Mouse (Mus musculus) megakaryocyte, embryonic 14.5 days (primary cell): ENCODE measurements around the gene Ciao1. TPM values are rescaled to one million over a fixed set of nuclear protein-coding genes. Genes with fewer than 3 reads are reported as not detected.
A peak's percentile ranks its signal among the peaks of the same experiment; 100 is the strongest.

Source experiments
- H3K27me3 ChIP-seq: replicated peaks from 2 replicates; pipeline ENCODE3; 2012; ENCODE audit warnings: inconsistent platforms
- H3K36me3 ChIP-seq: replicated peaks from 2 replicates; pipeline ENCODE3; 2012; ENCODE audit warnings: low read length, inconsistent platforms, mixed read lengths
- H3K4me1 ChIP-seq: 2 replicates; pipeline ENCODE4 v1.6.1; 2012; ENCODE audit warnings: inconsistent platforms
- H3K4me3 ChIP-seq: replicated peaks from 2 replicates; pipeline ENCODE3; 2012; ENCODE audit warnings: moderate library complexity, mild to moderate bottlenecking, inconsistent platforms
- H3K9me3 ChIP-seq: 2 replicates; pipeline ENCODE4 v1.6.1; 2012; ENCODE audit warnings: inconsistent platforms
- FLI1 ChIP-seq: IDR thresholded peaks from 2 replicates; pipeline ENCODE4 v1.6.1; 2012; ENCODE audit warnings: low read length, inconsistent platforms, mixed read lengths
- GATA1 ChIP-seq: IDR thresholded peaks from 3 replicates; pipeline ENCODE4 v1.6.1; 2012; ENCODE audit warnings: mixed read lengths, low read length, inconsistent platforms, borderline replicate concordance
- polyA plus RNA-seq: library from polyadenylated mRNA; stranded (reverse); fragments of >175 nt; gene quantifications from 2 replicates; pipeline ENCODE4 v1.2.3, GENCODE M21; 2012; ENCODE audit warnings: low replicate concordance; ENCODE audit not compliant: insufficient read depth

Gene Ciao1
- polyA plus RNA-seq, 1 experiment: 12.4 TPM

- Histone ChIP-seq H3K4me1 (peaks cover 38% of the 10 kb centered on the region), H3K9me3 (no peaks in the 10 kb centered on the region), H3K4me3 (peak overlapping the region; percentile 99), H3K27me3 (no peaks in the 10 kb centered on the region), H3K36me3 (peaks cover 3% of the 10 kb centered on the region)
- TF ChIP-seq GATA1 (no peak), FLI1 (no peak)
These were observed 22.9 kb upstream of the Ciao1 start for GRCm38 (mm10) chr2:127270300-127271041.

- H3K9me3 ChIP-seq: no peaks in the 10 kb centered on the region
- TF ChIP-seq FLI1: no peak
- TF ChIP-seq GATA1: no peak
These were observed 22.1 kb upstream of the Ciao1 start, which contains the start of gene Stard7 for GRCm38 (mm10) chr2:127269491-127270299. Gene Stard7, plus strand, starts transcription at chr2:127270218.

GRCm38 (mm10) chr2:127267854-127268253, 20.2 kb upstream of the Ciao1 start:
- Histone ChIP-seq H3K27me3 (no peaks in the 10 kb centered on the region), H3K36me3 (peaks cover 3% of the 10 kb centered on the region), H3K9me3 (no peaks in the 10 kb centered on the region), H3K4me1 (peaks cover 30% of the 10 kb centered on the region), H3K4me3 (no peak overlapping the region)
- no peak for TF ChIP-seq GATA1

More at GRCm38 (mm10) chr2:127269491-127270299, 22.1 kb upstream of the Ciao1 start, which contains the start of gene Stard7:
- Histone ChIP-seq H3K4me3 (peak within 1 kb of the TSS; percentile 99), H3K27me3 (no peaks in the 10 kb centered on the region), H3K36me3 (peaks cover 3% of the 10 kb centered on the region), H3K4me1 (peaks cover 34% of the 10 kb centered on the region)

GRCm38 (mm10) chr2:127262480-127262879, 14.9 kb upstream of the Ciao1 start:
- peaks cover 20% of the 10 kb centered on the region for H3K4me1 ChIP-seq

DNA sequence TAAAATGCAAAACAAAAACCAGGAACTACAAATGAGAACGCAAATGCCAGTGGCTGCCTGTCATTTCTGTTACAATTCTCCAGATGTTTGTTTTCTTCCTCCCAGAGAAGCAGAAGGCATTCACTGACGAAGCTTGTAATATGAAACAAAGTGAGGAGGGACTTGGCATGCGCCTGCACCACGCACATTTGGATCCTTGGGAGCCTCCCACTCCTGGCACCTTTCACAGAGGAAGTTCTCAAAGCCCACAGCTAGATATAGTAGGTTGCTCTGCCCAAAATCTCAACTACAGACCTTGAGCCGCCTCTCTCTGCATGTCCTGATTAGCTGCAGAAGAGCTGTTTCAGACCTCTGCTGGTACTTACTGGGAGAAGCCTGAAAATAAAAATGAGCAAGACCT, 11.7 kb upstream of the Ciao1 start:
- peaks cover 36% of the 10 kb centered on the region for H3K4me1 ChIP-seq
- no peak overlapping the region for H3K4me3 ChIP-seq
- peaks cover 59% of the 10 kb centered on the region for H3K36me3 ChIP-seq
- H3K9me3 ChIP-seq: no peaks in the 10 kb centered on the region
- no peaks in the 10 kb centered on the region for H3K27me3 ChIP-seq
- no peak for TF ChIP-seq GATA1
- TF ChIP-seq FLI1: no peak

More at GRCm38 (mm10) chr2:127262480-127262879, 14.9 kb upstream of the Ciao1 start:
- Histone ChIP-seq H3K36me3 (peaks cover 33% of the 10 kb centered on the region), H3K4me3 (no peak overlapping the region), H3K9me3 (no peaks in the 10 kb centered on the region), H3K27me3 (no peaks in the 10 kb centered on the region)
- TF ChIP-seq FLI1: no peak
- TF ChIP-seq GATA1: no peak

DNA sequence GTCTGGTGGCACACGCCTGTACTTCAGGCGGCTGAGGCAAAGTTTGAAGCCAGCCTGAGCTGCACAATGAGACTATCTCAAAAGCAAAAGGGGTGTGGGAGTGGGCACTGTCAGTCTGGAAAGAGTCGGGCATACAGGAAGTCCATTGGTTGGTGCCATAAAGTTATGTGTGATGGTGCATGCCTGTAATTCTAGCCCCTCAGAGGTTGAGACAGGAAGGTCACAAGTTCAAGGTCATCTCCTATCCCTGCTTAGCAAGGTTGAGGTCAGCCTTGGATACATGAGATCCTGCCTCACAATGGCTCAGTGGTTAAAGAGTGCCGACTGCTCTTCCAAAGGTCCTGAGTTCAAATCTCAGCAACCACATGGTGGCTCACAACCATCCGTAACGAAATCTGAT, 7.7 kb upstream of the Ciao1 start:
- Histone ChIP-seq H3K4me3 (no peak overlapping the region), H3K27me3 (no peaks in the 10 kb centered on the region), H3K9me3 (no peaks in the 10 kb centered on the region), H3K36me3 (peaks cover 91% of the 10 kb centered on the region), H3K4me1 (peaks cover 35% of the 10 kb centered on the region)
- TF ChIP-seq FLI1 (no peak), GATA1 (no peak)

GRCm38 (mm10) chr2:127254604-127255134, 7.1 kb upstream of the Ciao1 start:
- Histone ChIP-seq H3K27me3 (no peaks in the 10 kb centered on the region), H3K4me3 (no peak overlapping the region), H3K9me3 (no peaks in the 10 kb centered on the region), H3K4me1 (peaks cover 37% of the 10 kb centered on the region), H3K36me3 (peaks cover 89% of the 10 kb centered on the region)
- TF ChIP-seq GATA1 (no peak), FLI1 (no peak)

DNA sequence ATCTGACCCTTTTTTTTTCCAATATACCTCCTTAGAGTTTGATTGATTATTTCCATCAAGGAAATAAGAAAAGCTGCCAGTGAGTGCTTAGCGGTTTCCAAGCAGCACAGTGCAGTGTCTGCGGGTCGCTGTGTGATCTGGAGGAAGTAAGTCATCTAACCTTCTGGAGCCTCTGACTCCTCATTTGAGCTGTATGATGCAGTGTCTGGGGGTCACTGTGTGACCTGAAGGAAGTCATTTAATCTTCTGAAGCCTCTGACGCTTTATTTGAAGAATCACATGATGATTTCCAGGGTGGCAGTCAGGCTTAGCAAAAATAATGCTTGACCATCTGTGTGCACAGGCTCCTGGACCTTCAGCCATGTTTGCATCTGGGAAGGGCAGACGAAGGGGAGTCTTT, 5.2 kb upstream of the Ciao1 start:
- TF ChIP-seq GATA1 (no peak), FLI1 (no peak)
- H3K36me3 ChIP-seq: peaks cover 72% of the 10 kb centered on the region

DNA sequence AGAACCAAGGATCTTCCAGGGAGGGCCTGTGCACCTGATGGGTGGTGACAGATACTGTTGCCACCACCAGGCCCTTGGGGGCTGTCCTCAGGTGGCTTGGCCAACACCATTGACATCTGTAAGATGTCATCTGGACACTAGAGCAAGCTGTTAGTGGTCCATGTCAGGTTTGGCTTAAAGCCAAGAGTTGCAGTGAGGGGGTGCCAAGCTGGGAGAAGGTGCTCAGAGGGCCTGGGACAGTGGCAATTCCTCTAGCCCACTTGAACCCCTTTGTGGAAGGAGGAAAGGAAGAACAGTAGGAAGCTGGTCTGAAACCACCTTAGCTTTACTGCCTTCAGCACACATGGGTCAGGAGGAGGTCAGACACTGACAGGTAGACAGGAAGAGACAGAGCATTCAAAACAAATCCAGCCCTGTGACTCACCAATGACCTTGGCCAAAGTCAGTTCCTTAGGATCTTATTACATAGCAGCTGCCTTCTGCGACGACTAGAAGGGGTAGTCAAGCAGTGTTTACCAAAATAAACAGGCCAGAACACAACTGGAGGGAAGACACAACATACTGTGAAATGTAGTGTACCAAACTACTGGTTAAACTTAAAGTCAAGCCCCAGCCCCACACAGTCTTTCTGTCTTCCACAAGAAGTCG, 4.4 kb upstream of the Ciao1 start:
- TF ChIP-seq FLI1 (no peak), GATA1 (no peak)
- Histone ChIP-seq H3K4me1 (peaks cover 46% of the 10 kb centered on the region), H3K36me3 (peaks cover 64% of the 10 kb centered on the region), H3K4me3 (no peak overlapping the region), H3K27me3 (no peaks in the 10 kb centered on the region), H3K9me3 (no peaks in the 10 kb centered on the region)

More for the DNA sequence above, 5.2 kb upstream of the Ciao1 start:
- H3K27me3 ChIP-seq: no peaks in the 10 kb centered on the region
- no peaks in the 10 kb centered on the region for H3K9me3 ChIP-seq
- H3K4me1 ChIP-seq: peaks cover 50% of the 10 kb centered on the region
- no peak overlapping the region for H3K4me3 ChIP-seq

GRCm38 (mm10) chr2:127251457-127251856, 3.8 kb upstream of the Ciao1 start:
- H3K36me3 ChIP-seq: peaks cover 60% of the 10 kb centered on the region
- H3K4me3 ChIP-seq: no peak overlapping the region

More at GRCm38 (mm10) chr2:127251457-127251856, 3.8 kb upstream of the Ciao1 start:
- no peaks in the 10 kb centered on the region for H3K27me3 ChIP-seq
- H3K4me1 ChIP-seq: peaks cover 48% of the 10 kb centered on the region
- TF ChIP-seq FLI1 (no peak), GATA1 (no peak)
- no peaks in the 10 kb centered on the region for H3K9me3 ChIP-seq
